Mouse (Mus musculus): Measurements from ENCODE around the gene Med21. TPM values are rescaled to one million over a fixed set of nuclear protein-coding genes. Genes with fewer than 3 reads are reported as not detected.

Med21 gene
- polyA plus RNA-seq (2014; fragmentation: Nextera tagmentation; extraction: Ambion mirVana), result 119 and 122 TPM in 2 replicates

- no peaks in the 10 kb centered on the region for H3K27me3 ChIP-seq (ENCODE audit: control insufficient read depth, insufficient read depth, low read length)
- peak; percentile 98 for ATAC-seq (ENCODE audit: low read depth)
- 1% methylated on average over 55 of the region's 60 CpGs for WGBS
- peak within 1 kb of the TSS; percentile 77 for H3K27ac ChIP-seq (ENCODE audit: low read depth, low read length)
- peak within 1 kb of the TSS; percentile 83 for H3K9ac ChIP-seq (replicated peaks; ENCODE audit: low read depth, low read length)
- H3K4me3 ChIP-seq (ENCODE audit: low read depth, low read length), result peak within 1 kb of the TSS; percentile 69
- H3K9me3 ChIP-seq (ENCODE audit: control insufficient read depth, low read length), result no peaks in the 10 kb centered on the region
- H3K4me1 ChIP-seq (ENCODE audit: control insufficient read depth, insufficient read depth, low read length), result peaks cover 8% of the 10 kb centered on the region; the same call in 1 of the 2 replicates
- H3K4me2 ChIP-seq (ENCODE audit: low read depth, low read length), result peak within 1 kb of the TSS; percentile 74
- no peaks in the 10 kb centered on the region for H3K36me3 ChIP-seq (ENCODE audit: control insufficient read depth, insufficient read depth, low read length)
Measured at GRCm38 (mm10) chr6:146642276-146643183, at the start of gene Med21, which contains the start of gene Tm7sf3. TSS of gene Med21 (plus strand) at chr6:146642547. TSS of gene Tm7sf3 (minus strand) at chr6:146642824.

DNA sequence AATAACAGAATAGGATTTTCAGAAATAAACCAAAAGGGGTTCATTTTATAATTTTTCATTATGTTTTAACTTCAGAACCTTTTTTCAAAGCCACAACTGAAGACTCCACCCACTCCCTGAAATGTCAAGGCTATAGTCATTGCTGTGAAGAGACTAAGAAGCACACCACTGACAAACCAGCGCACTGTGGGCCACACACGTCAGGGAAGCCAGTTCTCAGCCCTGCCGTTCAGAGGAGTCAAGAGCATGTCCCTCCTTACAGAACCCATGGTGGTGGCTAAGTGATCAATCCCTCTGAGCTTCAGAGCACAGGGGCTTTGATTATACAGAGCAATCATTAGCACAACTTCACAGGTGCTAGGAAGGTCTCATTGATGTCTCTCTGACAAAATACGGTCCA, 39.7 kb upstream of the Med21 start:
- peaks cover 50% of the 10 kb centered on the region for H3K36me3 ChIP-seq (ENCODE audit: control insufficient read depth, insufficient read depth, low read length)
- WGBS, result 88% methylated on average over 4 of the region's 4 CpGs
- no peaks in the 10 kb centered on the region for H3K27me3 ChIP-seq (ENCODE audit: control insufficient read depth, insufficient read depth, low read length)

DNA sequence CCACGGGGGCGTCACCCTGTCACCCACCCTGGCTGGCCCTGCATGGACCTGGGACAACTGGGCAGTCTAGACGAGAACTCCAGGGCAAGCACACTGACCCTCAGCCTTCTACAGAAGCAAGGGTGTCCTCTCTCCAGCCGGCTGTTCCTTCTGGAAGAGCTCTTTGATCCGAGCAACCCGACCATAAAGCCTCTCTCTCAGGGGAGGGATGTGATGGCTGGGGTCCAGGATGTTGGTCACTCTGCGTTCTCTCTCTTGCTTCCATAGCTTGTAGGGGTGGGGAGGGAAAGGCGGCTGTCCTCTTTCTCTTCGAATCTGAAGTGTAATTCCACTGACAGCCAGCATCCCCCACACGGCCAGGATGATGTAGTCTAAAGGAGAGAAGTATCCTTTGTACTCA, 38.7 kb upstream of the Med21 start:
- Histone ChIP-seq H3K4me1 (ENCODE audit: control insufficient read depth, insufficient read depth, low read length) (no peaks in the 10 kb centered on the region), H3K4me2 (ENCODE audit: low read depth, low read length) (no peak overlapping the region), H3K9me3 (ENCODE audit: control insufficient read depth, low read length) (no peaks in the 10 kb centered on the region), H3K27me3 (ENCODE audit: control insufficient read depth, insufficient read depth, low read length) (no peaks in the 10 kb centered on the region), H3K36me3 (ENCODE audit: control insufficient read depth, insufficient read depth, low read length) (peaks cover 57% of the 10 kb centered on the region), H3K4me3 (ENCODE audit: low read depth, low read length) (no peak overlapping the region), H3K9ac (replicated peaks; ENCODE audit: low read depth, low read length) (no peak overlapping the region), H3K27ac (ENCODE audit: low read depth, low read length) (no peak overlapping the region)
- WGBS, result 81% methylated on average over 10 of the region's 10 CpGs
- no peak for ATAC-seq (ENCODE audit: low read depth)

More for the DNA sequence above, 39.7 kb upstream of the Med21 start:
- Histone ChIP-seq H3K4me1 (ENCODE audit: control insufficient read depth, insufficient read depth, low read length) (no peaks in the 10 kb centered on the region), H3K4me3 (ENCODE audit: low read depth, low read length) (no peak overlapping the region), H3K27ac (ENCODE audit: low read depth, low read length) (no peak overlapping the region), H3K4me2 (ENCODE audit: low read depth, low read length) (no peak overlapping the region), H3K9me3 (ENCODE audit: control insufficient read depth, low read length) (no peaks in the 10 kb centered on the region), H3K9ac (replicated peaks; ENCODE audit: low read depth, low read length) (no peak overlapping the region)
- ATAC-seq (ENCODE audit: low read depth), result no peak

- H3K27me3 ChIP-seq (ENCODE audit: control insufficient read depth, insufficient read depth, low read length), result no peaks in the 10 kb centered on the region
- no peak overlapping the region for H3K27ac ChIP-seq (ENCODE audit: low read depth, low read length)
- no peak overlapping the region for H3K4me3 ChIP-seq (ENCODE audit: low read depth, low read length)
- H3K9ac ChIP-seq (replicated peaks; ENCODE audit: low read depth, low read length), result no peak overlapping the region
- no peak overlapping the region for H3K4me2 ChIP-seq (ENCODE audit: low read depth, low read length)
- peaks cover 34% of the 10 kb centered on the region for H3K36me3 ChIP-seq (ENCODE audit: control insufficient read depth, insufficient read depth, low read length)
- H3K9me3 ChIP-seq (ENCODE audit: control insufficient read depth, low read length), result no peaks in the 10 kb centered on the region
- no peaks in the 10 kb centered on the region for H3K4me1 ChIP-seq (ENCODE audit: control insufficient read depth, insufficient read depth, low read length)
- 88% methylated on average over 6 of the region's 6 CpGs for WGBS
- ATAC-seq (ENCODE audit: low read depth), result no peak
Measured at GRCm38 (mm10) chr6:146611385-146611784, 31.0 kb upstream of the Med21 start.

DNA sequence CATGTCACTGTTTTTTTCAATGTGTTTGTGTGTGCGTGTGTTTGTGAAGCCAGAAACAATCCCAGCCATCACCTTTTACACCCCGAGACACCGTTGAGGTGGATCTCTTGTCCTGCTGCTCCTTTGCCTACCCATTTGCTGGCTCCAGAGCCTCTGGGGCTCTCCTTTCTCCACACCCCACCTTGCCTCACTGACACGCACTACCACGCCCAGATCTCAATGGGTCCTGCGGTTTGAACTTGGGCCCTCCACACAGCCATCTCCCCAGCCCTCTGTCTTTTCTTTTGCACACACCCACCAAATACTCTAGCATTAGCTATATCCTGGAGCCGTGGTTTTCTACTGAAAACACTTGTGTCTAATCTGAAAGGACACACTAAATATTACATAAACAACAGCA, 30.4 kb upstream of the Med21 start:
- Histone ChIP-seq H3K27me3 (ENCODE audit: control insufficient read depth, insufficient read depth, low read length) (no peaks in the 10 kb centered on the region), H3K9me3 (ENCODE audit: control insufficient read depth, low read length) (no peaks in the 10 kb centered on the region), H3K36me3 (ENCODE audit: control insufficient read depth, insufficient read depth, low read length) (peaks cover 37% of the 10 kb centered on the region), H3K4me3 (ENCODE audit: low read depth, low read length) (no peak overlapping the region), H3K27ac (ENCODE audit: low read depth, low read length) (no peak overlapping the region), H3K9ac (replicated peaks; ENCODE audit: low read depth, low read length) (no peak overlapping the region), H3K4me2 (ENCODE audit: low read depth, low read length) (no peak overlapping the region), H3K4me1 (ENCODE audit: control insufficient read depth, insufficient read depth, low read length) (no peaks in the 10 kb centered on the region)
- ATAC-seq (ENCODE audit: low read depth), result no peak
- WGBS, result 92% methylated on average over 7 of the region's 7 CpGs

- no peak for ATAC-seq (ENCODE audit: low read depth)
- Histone ChIP-seq H3K4me2 (ENCODE audit: low read depth, low read length) (no peak overlapping the region), H3K27me3 (ENCODE audit: control insufficient read depth, insufficient read depth, low read length) (no peaks in the 10 kb centered on the region), H3K9me3 (ENCODE audit: control insufficient read depth, low read length) (no peaks in the 10 kb centered on the region), H3K4me3 (ENCODE audit: low read depth, low read length) (no peak overlapping the region), H3K9ac (replicated peaks; ENCODE audit: low read depth, low read length) (no peak overlapping the region), H3K36me3 (ENCODE audit: control insufficient read depth, insufficient read depth, low read length) (peaks cover 37% of the 10 kb centered on the region), H3K27ac (ENCODE audit: low read depth, low read length) (no peak overlapping the region), H3K4me1 (ENCODE audit: control insufficient read depth, insufficient read depth, low read length) (no peaks in the 10 kb centered on the region)
- 89% methylated on average over 5 of the region's 5 CpGs for WGBS
Measured at GRCm38 (mm10) chr6:146612736-146613135, 29.6 kb upstream of the Med21 start.

DNA sequence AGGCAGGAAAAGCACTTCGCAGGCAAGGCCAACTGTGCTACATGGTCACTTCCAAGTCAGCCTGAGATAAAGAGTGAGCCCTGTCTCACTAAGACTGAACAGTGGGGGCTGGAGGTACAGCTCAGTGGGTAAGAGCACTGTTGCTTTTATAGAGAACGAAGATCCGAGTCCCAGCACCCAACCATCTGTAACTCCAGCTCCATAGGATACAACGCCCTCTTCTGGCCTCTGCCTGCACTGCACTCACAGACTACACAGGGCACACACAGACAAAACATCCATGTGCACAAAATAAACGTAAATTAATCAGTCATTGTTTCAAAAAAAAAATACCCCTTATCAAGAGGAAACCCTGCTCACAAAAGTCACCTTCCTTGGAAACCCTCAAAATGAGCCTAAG, 28.4 kb upstream of the Med21 start:
- WGBS, result 94% methylated on average over 5 of the region's 5 CpGs
- no peak overlapping the region for H3K4me2 ChIP-seq (ENCODE audit: low read depth, low read length)
- no peak overlapping the region for H3K4me3 ChIP-seq (ENCODE audit: low read depth, low read length)
- peaks cover 37% of the 10 kb centered on the region for H3K36me3 ChIP-seq (ENCODE audit: control insufficient read depth, insufficient read depth, low read length)
- no peak overlapping the region for H3K27ac ChIP-seq (ENCODE audit: low read depth, low read length)
- no peaks in the 10 kb centered on the region for H3K4me1 ChIP-seq (ENCODE audit: control insufficient read depth, insufficient read depth, low read length)
- no peak for ATAC-seq (ENCODE audit: low read depth)
- H3K27me3 ChIP-seq (ENCODE audit: control insufficient read depth, insufficient read depth, low read length), result no peaks in the 10 kb centered on the region
- no peaks in the 10 kb centered on the region for H3K9me3 ChIP-seq (ENCODE audit: control insufficient read depth, low read length)
- no peak overlapping the region for H3K9ac ChIP-seq (replicated peaks; ENCODE audit: low read depth, low read length)

DNA sequence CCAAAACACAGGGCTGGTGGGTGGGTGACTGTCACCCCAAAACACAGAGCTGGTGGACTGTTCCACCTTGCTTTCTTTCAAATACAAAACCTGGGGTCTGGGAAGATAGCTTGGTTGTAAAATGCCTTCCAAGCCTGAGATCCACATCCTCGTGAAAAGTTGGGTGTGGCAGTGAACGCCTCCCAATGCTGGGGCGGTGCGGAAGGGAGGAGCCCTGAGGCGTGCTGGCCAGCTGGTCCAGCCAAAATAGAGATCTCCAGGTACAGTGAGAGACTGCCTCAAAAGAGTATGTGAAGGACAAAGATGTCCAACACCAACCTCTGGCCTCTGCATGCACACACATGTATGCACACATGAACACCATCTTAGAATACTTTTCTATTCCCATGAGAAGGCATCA, 27.8 kb upstream of the Med21 start:
- peaks cover 32% of the 10 kb centered on the region for H3K36me3 ChIP-seq (ENCODE audit: control insufficient read depth, insufficient read depth, low read length)
- WGBS, result 93% methylated on average over 5 of the region's 5 CpGs
- no peak for ATAC-seq (ENCODE audit: low read depth)
- no peak overlapping the region for H3K9ac ChIP-seq (replicated peaks; ENCODE audit: low read depth, low read length)
- no peak overlapping the region for H3K4me2 ChIP-seq (ENCODE audit: low read depth, low read length)
- H3K27me3 ChIP-seq (ENCODE audit: control insufficient read depth, insufficient read depth, low read length), result no peaks in the 10 kb centered on the region
- H3K4me3 ChIP-seq (ENCODE audit: low read depth, low read length), result no peak overlapping the region
- no peaks in the 10 kb centered on the region for H3K9me3 ChIP-seq (ENCODE audit: control insufficient read depth, low read length)
- no peak overlapping the region for H3K27ac ChIP-seq (ENCODE audit: low read depth, low read length)
- H3K4me1 ChIP-seq (ENCODE audit: control insufficient read depth, insufficient read depth, low read length), result no peaks in the 10 kb centered on the region

DNA sequence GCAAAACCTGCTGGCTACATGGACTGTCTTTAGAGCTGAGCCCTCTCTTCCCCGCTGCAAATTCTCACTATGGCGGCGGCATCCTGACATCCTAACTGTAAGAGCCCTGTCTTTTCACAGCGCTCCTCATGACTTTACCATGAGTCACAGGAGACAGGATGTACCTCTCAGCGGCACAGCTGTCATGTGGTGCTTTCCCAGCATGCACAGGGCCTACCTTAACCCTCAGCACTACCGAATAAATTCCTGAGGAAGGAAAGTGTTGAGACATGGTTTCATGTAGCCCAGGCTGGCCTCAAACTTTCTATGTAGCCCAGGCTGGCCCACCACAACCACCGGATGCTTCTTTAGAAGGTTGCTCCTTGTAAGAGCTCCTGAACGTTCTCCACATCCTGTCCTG, 26.5 kb upstream of the Med21 start:
- no peak for ATAC-seq (ENCODE audit: low read depth)
- Histone ChIP-seq H3K27me3 (ENCODE audit: control insufficient read depth, insufficient read depth, low read length) (no peaks in the 10 kb centered on the region), H3K4me1 (ENCODE audit: control insufficient read depth, insufficient read depth, low read length) (no peaks in the 10 kb centered on the region), H3K4me3 (ENCODE audit: low read depth, low read length) (no peak overlapping the region), H3K4me2 (ENCODE audit: low read depth, low read length) (no peak overlapping the region), H3K27ac (ENCODE audit: low read depth, low read length) (no peak overlapping the region), H3K9me3 (ENCODE audit: control insufficient read depth, low read length) (no peaks in the 10 kb centered on the region), H3K9ac (replicated peaks; ENCODE audit: low read depth, low read length) (no peak overlapping the region), H3K36me3 (ENCODE audit: control insufficient read depth, insufficient read depth, low read length) (peaks cover 25% of the 10 kb centered on the region)
- WGBS, result 94% methylated on average over 8 of the region's 8 CpGs
